Mouse (Mus musculus) Patski (cell line): ENCODE results near the gene Trim10. TPM values are rescaled to one million over a fixed set of nuclear protein-coding genes. Genes with fewer than 3 reads are reported as not detected.

ENCODE experiments used
- ATAC-seq: fragments of 100-300 bp; one replicate; pipeline ENCODE4 v1.8.0; 2021
- CTCF ChIA-PET: fragments of 350-600 bp; sonication (Branson Sonifier 250); formaldehyde crosslinking; loops from one replicate; lab custom pipeline; 2022; ENCODE audit warnings: inconsistent platforms; lab: Charles Lee
- POLR2A ChIA-PET: fragments of 350-600 bp; sonication (Branson Sonifier 250); formaldehyde crosslinking; loops from one replicate; lab custom pipeline; 2022; ENCODE audit warnings: antibody characterized with exemption, inconsistent platforms; lab: Charles Lee
- DNase-seq: peaks from one replicate; pipeline ENCODE4 v3.0.0-alpha.2; 2011; ENCODE audit warnings: low read depth, low spot score
- H3K27me3 ChIP-seq: fragments of 371-371 bp; one replicate; pipeline ENCODE4 v1.5.1; 2021
- CTCF ChIP-seq: fragments of 100-300 bp; IDR thresholded peaks from one replicate; pipeline ENCODE4 v1.5.1; 2021
- in situ Hi-C: fragments of 300-500 bp; cut with MboI; formaldehyde crosslinking; loops from 3 replicates; pipeline ENCODE4 v1.11.1; 2018; ENCODE audit warnings: low pct_unique_long_range_greater_than_20kb, mixed read lengths
- polyA plus RNA-seq: library from polyadenylated mRNA; unstranded; gene quantifications from one replicate; pipeline ENCODE4 v1.2.3, GENCODE M21; 2021

The Trim10 gene
- polyA plus RNA-seq, 1 experiment from 2014 or later, result 0.04 TPM

DNA sequence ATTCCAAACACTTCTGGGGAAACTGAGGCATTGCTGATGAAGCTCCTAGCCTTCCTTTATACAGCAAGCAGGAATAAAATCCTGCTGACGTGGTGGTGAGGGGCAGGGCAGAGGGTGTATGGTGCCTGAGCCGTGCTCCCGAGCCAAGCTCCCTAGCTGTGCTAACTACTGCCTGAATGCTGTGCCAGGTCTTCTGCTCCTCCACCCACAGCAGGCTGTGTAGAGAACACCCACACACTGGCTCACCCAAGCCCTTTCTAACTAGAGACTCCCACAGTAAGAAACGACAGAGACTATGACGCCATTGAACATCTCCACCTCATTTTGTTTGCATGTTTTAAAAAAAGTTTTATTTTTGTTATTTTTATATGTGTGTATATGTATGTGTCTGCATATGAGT, 30.6 kb downstream of the Trim10 start:
- H3K27me3 ChIP-seq, result peaks cover 16% of the 10 kb centered on the region
- CTCF ChIA-PET, result interaction anchor here (2.4 kb wide), 2 partner anchors 7 to 14 kb away, joined by 10 read pairs; no protein-coding TSS in a partner anchor
- ATAC-seq (no peak), DNase-seq (no peak)
- POLR2A ChIA-PET, result interaction anchor here (0.7 kb wide), 1 partner anchor 76 kb away, joined by 3 read pairs; no protein-coding TSS in a partner anchor
- in situ Hi-C loops, result no loop called here
- TF ChIP-seq CTCF, result no peak

DNA sequence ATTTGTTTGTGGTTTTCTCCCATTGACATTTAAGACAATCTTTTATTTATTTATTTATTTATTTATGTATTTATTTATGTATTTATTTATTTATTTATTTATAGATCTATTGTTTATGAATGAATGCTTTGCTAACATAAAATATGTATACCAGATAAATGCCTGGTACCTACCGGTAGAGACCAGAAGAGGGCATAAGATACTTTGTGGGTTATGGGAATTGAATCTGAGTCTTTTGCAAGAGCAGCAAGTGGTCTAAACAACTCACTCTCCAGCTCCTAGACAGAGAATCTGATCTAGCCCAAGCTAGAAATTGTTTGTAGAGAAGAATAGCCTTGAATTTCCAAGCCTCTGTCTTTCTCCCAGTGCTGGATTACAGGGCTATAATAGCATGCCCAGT, 31.3 kb downstream of the Trim10 start:
- ChIA-PET POLR2A (no interaction called here), CTCF (interaction anchor here (2.4 kb wide), 2 partner anchors 8 to 14 kb away, joined by 10 read pairs; no protein-coding TSS in a partner anchor)
- H3K27me3 ChIP-seq, result peaks cover 23% of the 10 kb centered on the region
- in situ Hi-C loops, result no loop called here
- ATAC-seq (no peak), DNase-seq (no peak)
- peak; percentile 19 for TF ChIP-seq CTCF

DNA sequence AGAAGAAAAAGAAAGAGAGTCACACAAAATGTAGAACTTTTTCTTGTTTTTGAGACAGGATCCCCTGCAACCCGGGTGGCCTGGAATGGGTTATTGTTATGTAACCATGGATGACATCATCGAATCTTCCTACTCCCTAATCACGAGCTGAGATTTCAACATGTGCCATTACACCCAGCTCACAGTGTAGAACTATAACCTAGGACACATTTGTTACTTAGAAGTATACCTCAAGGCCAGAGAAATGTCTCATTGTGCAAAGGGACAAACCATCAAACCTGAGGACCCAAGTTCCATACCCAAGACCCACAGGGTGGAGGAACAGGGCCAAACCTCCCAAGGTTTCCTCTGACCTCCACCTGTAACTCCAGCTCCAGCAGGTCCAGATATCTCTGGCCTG, 34.3 kb downstream of the Trim10 start:
- TF ChIP-seq CTCF, result no peak
- no peak for ATAC-seq
- DNase-seq, result no peak
- CTCF ChIA-PET, result interaction anchor here (1.0 to 4.1 kb wide), 3 partner anchors 10 to 20 kb away, joined by 4 to 27 read pairs (median 10); no protein-coding TSS in a partner anchor
- peaks cover 27% of the 10 kb centered on the region for H3K27me3 ChIP-seq
- POLR2A ChIA-PET, result no interaction called here
- in situ Hi-C loops, result no loop called here

DNA sequence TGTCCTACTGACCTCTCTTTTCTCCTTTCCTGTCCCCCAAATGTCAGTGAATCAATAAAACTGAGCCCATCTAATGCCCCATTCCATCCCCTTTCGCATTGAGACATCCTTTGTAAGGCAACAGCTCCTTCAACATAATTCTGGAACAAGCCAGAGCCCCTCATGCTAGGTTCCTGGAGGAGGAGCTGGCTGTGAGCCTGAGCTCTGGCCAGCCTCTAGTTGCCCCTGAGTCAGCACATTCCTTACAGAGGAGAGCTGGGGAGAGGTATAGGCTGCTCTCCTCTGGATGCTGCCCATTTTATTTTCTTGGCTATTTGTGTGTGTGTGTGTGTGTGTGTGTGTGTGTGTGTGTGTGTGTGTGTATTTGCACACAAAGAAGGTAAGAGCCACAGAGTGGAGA, 38.9 kb downstream of the Trim10 start:
- ChIA-PET CTCF (interaction anchor here (1.8 to 1.9 kb wide), 2 partner anchors 15 to 89 kb away, joined by 5 to 10 read pairs; no protein-coding TSS in a partner anchor), POLR2A (no interaction called here)
- no peak for TF ChIP-seq CTCF
- H3K27me3 ChIP-seq, result peaks cover 21% of the 10 kb centered on the region
- in situ Hi-C loops, result no loop called here
- DNase-seq (no peak), ATAC-seq (no peak)

DNA sequence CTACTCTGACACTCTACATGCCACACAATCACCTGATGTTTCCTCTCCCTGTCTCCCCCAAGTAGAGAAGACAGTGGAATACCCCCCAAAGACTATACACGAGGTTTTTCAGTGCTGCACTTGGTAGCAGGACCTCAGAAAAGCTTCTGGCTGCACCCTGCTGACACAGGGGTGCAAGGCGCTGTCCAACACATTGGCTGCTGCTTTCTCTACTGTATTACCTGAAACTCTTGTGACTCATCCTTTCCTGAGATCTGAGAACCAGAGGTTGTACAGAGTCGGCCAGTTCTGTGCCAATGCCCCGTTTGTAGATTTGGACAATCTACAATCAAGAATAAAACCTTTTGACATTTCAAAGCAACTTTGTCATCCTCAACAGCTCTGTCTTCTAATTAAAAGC, 40.4 kb downstream of the Trim10 start:
- in situ Hi-C loops, result no loop called here
- peaks cover 15% of the 10 kb centered on the region for H3K27me3 ChIP-seq
- POLR2A ChIA-PET, result no interaction called here
- CTCF ChIA-PET, result interaction anchor here (7.7 kb wide), 1 partner anchor 18 kb away, joined by 51 read pairs; the partner anchor contains the start of gene Trim40
- no peak for ATAC-seq
- no peak for TF ChIP-seq CTCF
- no peak for DNase-seq

DNA sequence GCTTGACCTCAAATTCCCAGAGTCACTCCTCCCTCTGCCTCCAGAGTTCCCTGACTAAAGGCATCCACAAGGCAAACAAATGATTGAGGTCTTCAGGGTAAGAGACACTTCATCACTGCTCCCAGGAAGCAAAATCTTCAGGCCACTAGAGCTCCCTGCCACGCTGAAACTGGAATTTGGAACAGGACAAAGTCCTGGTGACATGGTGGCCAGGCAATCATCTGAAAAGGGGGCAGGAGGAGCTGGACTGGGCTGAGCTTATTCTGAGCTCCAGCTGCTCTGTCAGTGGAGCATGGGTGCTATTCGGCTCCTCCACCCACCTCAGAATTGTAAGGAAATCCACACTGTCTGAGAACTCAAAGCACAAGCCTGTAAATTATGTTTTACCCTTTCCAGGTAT, 42.7 kb downstream of the Trim10 start:
- POLR2A ChIA-PET, result no interaction called here
- in situ Hi-C loops, result no loop called here
- no peak for TF ChIP-seq CTCF
- DNase-seq, result no peak
- peaks cover 7% of the 10 kb centered on the region for H3K27me3 ChIP-seq
- no peak for ATAC-seq
- CTCF ChIA-PET, result interaction anchor here (1.2 to 7.7 kb wide), 3 partner anchors 11 to 136 kb away, joined by 4 to 51 read pairs (median 11); partner anchors contain the start of gene Trim40

DNA sequence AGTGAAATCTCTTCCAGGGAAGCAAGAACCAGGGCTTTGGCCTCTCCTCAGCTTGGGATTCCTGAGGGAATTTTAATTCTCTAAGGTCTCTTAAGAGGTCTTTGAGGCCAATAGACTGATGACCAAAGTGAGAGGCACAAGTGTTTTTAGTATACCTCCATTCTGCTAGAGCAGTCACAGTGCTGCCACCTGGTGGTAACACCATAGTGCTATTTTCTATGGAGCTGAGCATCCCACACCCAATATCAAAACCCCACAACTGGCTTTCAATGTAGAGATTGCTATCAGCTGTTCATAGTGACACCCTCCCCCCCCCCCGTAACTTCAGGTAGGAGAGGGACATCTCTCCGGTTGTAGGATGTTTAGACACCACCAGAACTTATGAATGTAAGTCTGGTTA, 44.7 kb downstream of the Trim10 start:
- CTCF ChIA-PET, result interaction anchor here (0.8 to 7.7 kb wide), 19 partner anchors 9 to 134 kb away, joined by 3 to 51 read pairs (median 6); partner anchors contain the start of genes Trim31 and Trim40
- ATAC-seq (peak; percentile 76), DNase-seq (no peak)
- POLR2A ChIA-PET, result interaction anchor here (1.2 kb wide), 1 partner anchor 132 kb away, joined by 3 read pairs; no protein-coding TSS in a partner anchor
- in situ Hi-C loops, result no loop called here
- TF ChIP-seq CTCF, result peak; percentile 71
- H3K27me3 ChIP-seq, result peaks cover 5% of the 10 kb centered on the region

DNA sequence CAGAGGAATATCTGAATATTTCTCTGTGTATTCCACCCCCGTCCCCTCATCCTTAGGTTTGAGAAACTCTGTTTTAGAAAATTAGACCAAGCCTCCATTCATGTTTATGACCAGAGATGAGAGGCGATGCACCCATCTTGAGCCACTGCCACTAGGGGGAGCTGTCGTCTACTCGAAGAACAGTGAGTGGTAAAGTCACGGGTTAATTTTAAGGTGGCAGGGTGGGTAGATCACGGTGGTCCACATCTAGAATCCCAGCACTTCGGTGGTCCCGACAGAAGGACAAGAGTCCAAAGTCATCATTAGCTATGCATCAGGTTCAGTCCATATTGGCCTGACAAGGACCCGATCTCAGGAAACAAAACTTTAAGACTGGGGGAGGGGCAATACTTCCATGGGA, 45.7 kb downstream of the Trim10 start:
- DNase-seq (no peak), ATAC-seq (no peak)
- peaks cover under 1% of the 10 kb centered on the region for H3K27me3 ChIP-seq
- TF ChIP-seq CTCF, result peak; percentile 59
- ChIA-PET CTCF (interaction anchor here (1.1 to 7.7 kb wide), 12 partner anchors 10 to 133 kb away, joined by 3 to 51 read pairs (median 10); partner anchors contain the start of genes Trim31 and Trim40), POLR2A (interaction anchor here (1.2 kb wide), 1 partner anchor 131 kb away, joined by 3 read pairs; no protein-coding TSS in a partner anchor)
- in situ Hi-C loops, result no loop called here

DNA sequence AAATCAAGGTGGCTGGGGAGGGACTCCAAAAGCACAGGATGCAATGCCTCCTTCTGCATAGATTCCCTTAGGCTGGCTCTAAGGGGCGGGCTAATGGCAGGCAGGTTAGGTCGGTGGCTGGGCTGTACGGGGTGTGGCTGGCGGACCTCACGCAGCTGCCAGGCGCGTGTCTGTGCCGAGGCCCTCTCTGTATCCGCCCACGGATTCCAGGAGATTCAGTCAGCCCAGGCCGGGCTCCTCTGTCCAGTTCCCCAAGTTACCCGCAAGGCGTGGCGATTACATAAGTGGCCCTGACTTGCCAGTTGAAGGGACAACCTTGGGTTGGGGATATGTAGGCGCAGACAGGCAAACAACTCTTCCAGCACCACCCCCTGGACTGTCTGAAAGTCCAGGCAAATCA, 50.9 kb downstream of the Trim10 start:
- ATAC-seq (no peak), DNase-seq (no peak)
- in situ Hi-C loops, result loop anchor here (5.0 kb wide), 1 partner anchor 82 kb away; the partner anchor contains the start of gene Zfp57
- ChIA-PET CTCF (interaction anchor here (1.6 to 1.9 kb wide), 2 partner anchors 19 to 28 kb away, joined by 3 to 6 read pairs; no protein-coding TSS in a partner anchor), POLR2A (interaction anchor here (0.6 kb wide), 1 partner anchor 69 kb away, joined by 3 read pairs; no protein-coding TSS in a partner anchor)
- no peaks in the 10 kb centered on the region for H3K27me3 ChIP-seq
- no peak for TF ChIP-seq CTCF

DNA sequence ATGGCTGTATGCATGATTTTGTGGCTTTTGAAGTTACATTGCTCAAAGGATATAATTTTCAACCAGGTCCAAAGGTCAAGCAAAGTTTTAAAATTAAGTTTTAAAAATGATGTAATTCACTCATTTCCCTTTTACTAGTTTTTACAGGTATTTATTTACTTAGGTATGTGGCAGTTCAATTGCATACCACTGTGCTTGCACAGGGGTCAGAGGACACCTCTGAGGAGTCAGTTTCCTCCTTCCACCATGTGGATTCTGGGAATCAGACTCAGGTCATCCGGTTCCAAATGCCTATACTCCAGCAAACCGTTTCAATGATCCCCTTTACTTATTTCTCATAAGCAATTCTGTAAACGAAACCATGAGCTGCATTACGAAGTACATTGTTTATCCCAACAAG, 53.3 kb downstream of the Trim10 start:
- DNase-seq (no peak), ATAC-seq (no peak)
- ChIA-PET POLR2A (interaction anchor here (0.5 to 0.6 kb wide), 2 partner anchors 119 to 997 kb away, joined by 3 to 4 read pairs; no protein-coding TSS in a partner anchor), CTCF (interaction anchor here (1.1 to 1.9 kb wide), 5 partner anchors 9 to 160 kb away, joined by 3 to 11 read pairs (median 3); partner anchors contain the start of gene Trim31)
- TF ChIP-seq CTCF, result no peak
- in situ Hi-C loops, result loop anchor here (5.0 kb wide), 1 partner anchor 80 kb away; the partner anchor contains the start of gene Zfp57
- no peaks in the 10 kb centered on the region for H3K27me3 ChIP-seq

DNA sequence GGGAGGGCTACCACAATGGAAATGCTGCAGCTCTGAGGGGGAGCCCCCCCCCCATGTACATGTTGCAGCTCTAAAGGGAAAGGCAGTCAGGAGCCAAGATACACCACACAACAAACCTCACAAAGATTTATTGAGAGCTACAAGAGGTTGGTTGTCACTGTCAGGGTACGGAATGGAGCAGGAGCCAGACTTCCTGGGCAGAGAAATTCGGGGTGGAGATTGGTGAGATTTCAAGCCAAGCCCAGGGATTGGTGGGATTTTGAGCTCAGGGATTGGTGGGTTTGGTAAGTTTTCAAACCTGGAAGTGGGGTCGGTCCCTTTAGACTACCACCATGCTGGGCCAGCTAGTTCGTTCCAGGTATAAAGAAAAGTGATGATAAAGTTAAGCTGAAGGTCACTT, 54.1 kb downstream of the Trim10 start:
- no peak for TF ChIP-seq CTCF
- CTCF ChIA-PET, result interaction anchor here (0.9 to 1.9 kb wide), 6 partner anchors 10 to 159 kb away, joined by 3 to 11 read pairs (median 3); partner anchors contain the start of gene Trim31
- ATAC-seq (no peak), DNase-seq (no peak)
- POLR2A ChIA-PET, result interaction anchor here (0.7 kb wide), 1 partner anchor 130 kb away, joined by 3 read pairs; no protein-coding TSS in a partner anchor
- in situ Hi-C loops, result loop anchor here (5.0 kb wide), 1 partner anchor 79 kb away; the partner anchor contains the start of gene Zfp57
- no peaks in the 10 kb centered on the region for H3K27me3 ChIP-seq

Other genes starting within 250 kb of the Trim10 start
- not detected for gene H2-M9, start 226.9 kb upstream of the Trim10 start, polyA plus RNA-seq
- gene H2-M1, start 197.4 kb upstream of the Trim10 start, polyA plus RNA-seq, result not detected
- not detected for gene H2-M10.5, start 96.7 kb upstream of the Trim10 start, polyA plus RNA-seq
- gene H2-M10.6, start 57.4 kb upstream of the Trim10 start, polyA plus RNA-seq, result not detected
- 38.9 TPM for gene Trim26, start 32.4 kb upstream of the Trim10 start, polyA plus RNA-seq
- gene Trim15, start 2.4 kb upstream of the Trim10 start, polyA plus RNA-seq, result 0.31 TPM
- not detected for gene Trim40, start 20.5 kb downstream of the Trim10 start, polyA plus RNA-seq
- gene Trim31, start 28.5 kb downstream of the Trim10 start, polyA plus RNA-seq, result not detected
- 0.45 TPM for gene Rnf39, start 73.3 kb downstream of the Trim10 start, polyA plus RNA-seq
- 56.1 TPM for gene Ppp1r11, start 82.2 kb downstream of the Trim10 start, polyA plus RNA-seq
- gene Znrd1, start 89.0 kb downstream of the Trim10 start, polyA plus RNA-seq, result 42.1 TPM
- gene Znrd1as, start 89.0 kb downstream of the Trim10 start, polyA plus RNA-seq, result 10.3 TPM
- not detected for gene 2410137M14Rik, start 111.7 kb downstream of the Trim10 start, polyA plus RNA-seq
- 0.28 TPM for gene H2-M5, start 120.0 kb downstream of the Trim10 start, polyA plus RNA-seq
- 36.3 TPM for gene Zfp57, start 131.6 kb downstream of the Trim10 start, polyA plus RNA-seq
- 0.10 TPM for gene Mog, start 153.8 kb downstream of the Trim10 start, polyA plus RNA-seq
- gene Gabbr1, start 176.4 kb downstream of the Trim10 start, polyA plus RNA-seq, result 44.4 TPM
- gene Olfr90, start 218.9 kb downstream of the Trim10 start, polyA plus RNA-seq, result not detected
- gene Olfr91, start 228.7 kb downstream of the Trim10 start, polyA plus RNA-seq, result not detected